Mouse (Mus musculus) lung, adult 2 months (tissue): ENCODE measurements around the gene Vwa8.

Experiments used
- CTCF ChIP-seq: fragments of 200-500 bp; IDR thresholded peaks from 2 replicates; pipeline ENCODE4 v1.5.1; 2011; ENCODE audit warnings: mild to moderate bottlenecking, low read length, control low read depth; ENCODE audit not compliant: insufficient read depth
- POLR2A ChIP-seq: fragments of 200-500 bp; IDR thresholded peaks from 2 replicates; pipeline ENCODE4 v1.6.1; 2011; ENCODE audit warnings: low read depth, mild to moderate bottlenecking, control low read depth, low read length, borderline replicate concordance; ENCODE audit errors: extremely low read depth

GRCm38 (mm10) chr14:79003576-79003975 is 154.7 kb downstream of the Vwa8 start:
- TF ChIP-seq POLR2A (no peak), CTCF (peak; percentile 49)
